Mouse (Mus musculus): ENCODE results near the gene Erp44.

DNA sequence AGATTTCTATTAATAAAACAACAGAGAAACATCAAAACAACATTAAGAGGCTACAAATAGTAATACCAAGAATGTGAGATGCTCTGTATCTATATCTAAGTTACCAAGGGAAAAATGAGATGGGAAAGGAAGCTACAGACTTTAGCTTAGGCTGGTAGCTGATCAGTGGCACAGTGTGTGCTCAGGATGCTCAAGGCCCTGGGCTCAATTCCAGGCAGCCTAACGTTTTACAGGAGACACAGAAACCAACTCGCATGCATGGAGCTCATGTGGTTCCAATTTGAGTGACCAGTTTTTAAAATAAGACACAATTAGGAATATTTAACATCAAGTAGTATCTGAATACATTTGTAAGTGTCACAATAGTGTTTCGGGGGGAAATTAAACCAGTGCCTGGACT is 3.6 kb downstream of the Erp44 start:
- TF ChIP-seq CTCF (IDR thresholded peaks at IDR 0.05; ENCODE audit: low read depth) (no peak), EP300 (IDR thresholded peaks at IDR 0.05; ENCODE audit: low read depth) (no peak)

All from liver, postnatal 0 days (tissue).